Mouse (Mus musculus) C2C12 (cell line): ENCODE data around the gene Armc10.

Experiments
- CEBPB ChIP-seq: IDR thresholded peaks from one replicate; pipeline ENCODE4 v1.6.1; 2011; ENCODE audit warnings: low read depth, mild to moderate bottlenecking, control low read depth, moderate library complexity
- CTCF ChIP-seq: IDR thresholded peaks from one replicate; pipeline ENCODE4 v1.5.1; 2011; ENCODE audit not compliant: control insufficient read depth, insufficient read depth, insufficient read length
- MYOG ChIP-seq: IDR thresholded peaks from one replicate; pipeline ENCODE4 v1.6.1; 2011; ENCODE audit not compliant: control insufficient read depth, insufficient read length; ENCODE audit errors: extremely low read depth
- USF1 ChIP-seq: IDR thresholded peaks from one replicate; pipeline ENCODE4 v1.6.1; 2011; ENCODE audit warnings: low read depth, mild to moderate bottlenecking, control low read depth, moderate library complexity

DNA sequence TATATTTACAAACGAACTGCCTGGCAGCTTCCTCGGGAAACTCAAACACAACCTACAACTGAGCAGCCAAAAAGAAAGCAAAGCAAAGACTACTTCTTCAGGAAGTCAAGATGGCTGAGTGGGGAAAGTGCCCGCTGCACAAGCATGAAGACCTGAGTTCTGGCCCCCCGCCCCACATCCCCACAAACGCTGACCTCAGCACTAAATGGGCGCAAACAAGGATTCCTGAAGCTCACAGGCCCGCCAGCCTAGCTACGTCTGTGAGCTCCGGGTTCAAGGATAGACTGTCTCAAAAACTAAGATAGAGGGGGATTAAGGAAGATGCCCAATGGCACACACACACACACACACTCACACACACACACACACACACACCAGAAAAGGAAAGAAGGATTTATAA is 32.8 kb downstream of the Armc10 start:
- TF ChIP-seq CTCF = no peak
- no peak for TF ChIP-seq CEBPB
- TF ChIP-seq MYOG = no peak
- TF ChIP-seq USF1 = no peak
